ENCODE assay signal across 8 mouse cellular contexts in genomic region chr2:164967761-164968440, GRCm38 (mm10). TPM values are rescaled to one million over a fixed set of nuclear protein-coding genes. Genes with fewer than 3 reads are reported as not detected.
DNase-seq lines count a peak whose midpoint lies in the region; ATAC-seq lines count a peak whose summit lies in the region.

No protein-coding gene starts in this region.

- no peaks in the 10 kb centered on the region for H3K9me3 ChIP-seq in kidney, embryonic 14.5 days (ENCODE audit: control insufficient read depth, low read length)
- no peaks in the 10 kb centered on the region for H3K9me3 ChIP-seq in embryonic facial prominence, embryonic 11.5 days (replicated peaks; ENCODE audit: control insufficient read depth, low read length)
- no peaks in the 10 kb centered on the region for H3K9me3 ChIP-seq in intestine, embryonic 16.5 days (ENCODE audit: control insufficient read depth, low read length)
- no peaks in the 10 kb centered on the region for H3K9me3 ChIP-seq in liver, embryonic 16.5 days (replicated peaks; ENCODE audit: control insufficient read depth, low read length)
- no peaks in the 10 kb centered on the region for H3K9me3 ChIP-seq in stomach, embryonic 16.5 days (replicated peaks; ENCODE audit: control insufficient read depth, low read length)

- no peak for DNase-seq in kidney, adult 11 months
- no peak for DNase-seq in embryonic facial prominence, embryonic 11.5 days (ENCODE audit: low spot score)
- DNase-seq in gastrocnemius, adult 18-20 months (ENCODE audit: low spot score), result no peak
- no peak for DNase-seq in B cell, adult 2 months

- H3K4me1 ChIP-seq in kidney, embryonic 14.5 days (ENCODE audit: control insufficient read depth, insufficient read depth, low read length), result peaks cover 13% of the 10 kb centered on the region
- peaks cover 5% of the 10 kb centered on the region for H3K4me1 ChIP-seq in embryonic facial prominence, embryonic 11.5 days (ENCODE audit: control insufficient read depth, insufficient read depth, low read length)
- peaks cover 7% of the 10 kb centered on the region for H3K4me1 ChIP-seq in intestine, embryonic 16.5 days (ENCODE audit: control insufficient read depth, insufficient read depth, low read length)
- no peaks in the 10 kb centered on the region for H3K4me1 ChIP-seq in liver, embryonic 16.5 days (ENCODE audit: control insufficient read depth, low read depth, low read length)
- H3K4me1 ChIP-seq in stomach, embryonic 16.5 days (ENCODE audit: control insufficient read depth, insufficient read depth, low read length), result peaks cover 7% of the 10 kb centered on the region; the same call in 1 of the 2 replicates

- no peak overlapping the region for H3K9ac ChIP-seq in kidney, embryonic 14.5 days (ENCODE audit: low read depth, low read length)
- no peak overlapping the region for H3K9ac ChIP-seq in embryonic facial prominence, embryonic 11.5 days (replicated peaks; ENCODE audit: low read length)
- no peak overlapping the region for H3K9ac ChIP-seq in intestine, embryonic 16.5 days (ENCODE audit: low read depth, low read length)
- no peak overlapping the region for H3K9ac ChIP-seq in liver, embryonic 16.5 days (ENCODE audit: low read depth, low read length)
- no peak overlapping the region for H3K9ac ChIP-seq in stomach, embryonic 16.5 days (ENCODE audit: low read length)

- no peaks in the 10 kb centered on the region for H3K36me3 ChIP-seq in kidney, embryonic 14.5 days (ENCODE audit: control insufficient read depth, insufficient read depth, low read length)
- H3K36me3 ChIP-seq in embryonic facial prominence, embryonic 11.5 days (replicated peaks; ENCODE audit: control insufficient read depth, insufficient read depth, low read depth, low read length), result no peaks in the 10 kb centered on the region
- H3K36me3 ChIP-seq in intestine, embryonic 16.5 days (ENCODE audit: control insufficient read depth, insufficient read depth, low read length), result no peaks in the 10 kb centered on the region
- no peaks in the 10 kb centered on the region for H3K36me3 ChIP-seq in liver, embryonic 16.5 days (ENCODE audit: control insufficient read depth, insufficient read depth)
- no peaks in the 10 kb centered on the region for H3K36me3 ChIP-seq in stomach, embryonic 16.5 days (ENCODE audit: control insufficient read depth, insufficient read depth, low read length)

- WGBS in kidney, embryonic 14.5 days, result 2% methylated on average over 54 of the region's 65 CpGs
- under 1% methylated on average over 58 of the region's 65 CpGs for WGBS in embryonic facial prominence, embryonic 11.5 days
- 2% methylated on average over 64 of the region's 65 CpGs for WGBS in intestine, embryonic 16.5 days
- 3% methylated on average over 64 of the region's 65 CpGs for WGBS in liver, embryonic 16.5 days (ENCODE audit: insufficient replicate concordance)
- 2% methylated on average over 63 of the region's 65 CpGs for WGBS in stomach, embryonic 16.5 days

- peak overlapping the region; percentile 35 for H3K4me3 ChIP-seq in kidney, embryonic 14.5 days (ENCODE audit: low read length)
- H3K4me3 ChIP-seq in embryonic facial prominence, embryonic 11.5 days (ENCODE audit: low read depth, low read length), result peak overlapping the region; percentile 24
- peak overlapping the region; percentile 36 for H3K4me3 ChIP-seq in intestine, embryonic 16.5 days (ENCODE audit: low read length)
- no peak overlapping the region for H3K4me3 ChIP-seq in liver, embryonic 16.5 days (ENCODE audit: low read depth, low read length)
- H3K4me3 ChIP-seq in stomach, embryonic 16.5 days (replicated peaks; ENCODE audit: low read length), result peak overlapping the region; percentile 31

- 0 out of 2 replicates have a peak, but pooled peaks have one; percentile 24 for ATAC-seq in kidney, embryonic 14.5 days (ENCODE audit: low FRiP score, low TSS enrichment)
- no peak for ATAC-seq in embryonic facial prominence, embryonic 11.5 days (replicated peaks; ENCODE audit: insufficient number of reproducible peaks, low FRiP score, low TSS enrichment, low read depth)
- ATAC-seq in intestine, embryonic 16.5 days, result peak; percentile 13; the same call in 1 of the 2 replicates
- no peak for ATAC-seq in liver, embryonic 16.5 days (ENCODE audit: low read depth)
- peak; percentile 34; the same call in 1 of the 2 replicates for ATAC-seq in stomach, embryonic 16.5 days (ENCODE audit: insufficient read depth, low FRiP score)

- H3K4me2 ChIP-seq in kidney, embryonic 14.5 days (replicated peaks; ENCODE audit: low read depth, low read length), result peak overlapping the region; percentile 56
- peak overlapping the region; percentile 52 for H3K4me2 ChIP-seq in embryonic facial prominence, embryonic 11.5 days (ENCODE audit: low read depth, low read length)
- peak overlapping the region; percentile 58 for H3K4me2 ChIP-seq in intestine, embryonic 16.5 days (ENCODE audit: low read depth, low read length)
- H3K4me2 ChIP-seq in liver, embryonic 16.5 days (ENCODE audit: low read depth, low read length), result peak overlapping the region; percentile 16; the same call in 1 of the 2 replicates
- H3K4me2 ChIP-seq in stomach, embryonic 16.5 days (ENCODE audit: low read depth, low read length), result peak overlapping the region; percentile 46

- no peak overlapping the region for H3K27ac ChIP-seq in kidney, embryonic 14.5 days (ENCODE audit: low read depth, low read length)
- no peak overlapping the region for H3K27ac ChIP-seq in embryonic facial prominence, embryonic 11.5 days (replicated peaks; ENCODE audit: low read depth, low read length)
- no peak overlapping the region for H3K27ac ChIP-seq in intestine, embryonic 16.5 days (ENCODE audit: low read length)
- no peak overlapping the region for H3K27ac ChIP-seq in liver, embryonic 16.5 days (ENCODE audit: low read length)
- no peak overlapping the region for H3K27ac ChIP-seq in stomach, embryonic 16.5 days (ENCODE audit: low read length)

- peaks cover 64% of the 10 kb centered on the region for H3K27me3 ChIP-seq in kidney, embryonic 14.5 days (ENCODE audit: control insufficient read depth, insufficient read depth, low read length)
- peaks cover 55% of the 10 kb centered on the region for H3K27me3 ChIP-seq in embryonic facial prominence, embryonic 11.5 days (ENCODE audit: control insufficient read depth, insufficient read depth, low read length)
- H3K27me3 ChIP-seq in intestine, embryonic 16.5 days (replicated peaks; ENCODE audit: control insufficient read depth, insufficient read depth, low read length), result peaks cover 60% of the 10 kb centered on the region
- peaks cover 54% of the 10 kb centered on the region for H3K27me3 ChIP-seq in liver, embryonic 16.5 days (ENCODE audit: control insufficient read depth, insufficient read depth, low read depth, low read length)
- peaks cover 60% of the 10 kb centered on the region for H3K27me3 ChIP-seq in stomach, embryonic 16.5 days (ENCODE audit: control insufficient read depth, insufficient read depth, low read length)

RNA-seq across cellular contexts. Expression of gene Slc12a5, which starts 7.3 kb away (rescaled TPM):
- 1.5 and 1.6 TPM in 2 replicates for polyA plus RNA-seq in kidney, embryonic 14.5 days (2014; fragmentation: Nextera tagmentation; extraction: Ambion mirVana)
- polyA plus RNA-seq in embryonic facial prominence, embryonic 11.5 days (2014; fragmentation: Nextera tagmentation; extraction: Ambion mirVana), result 0.94 and 1.4 TPM in 2 replicates
- 0.23 and 0.32 TPM in 2 replicates for polyA plus RNA-seq in intestine, embryonic 16.5 days (2015; fragmentation: Nextera tagmentation; extraction: Ambion mirVana)
- 0.13 TPM in 2 replicates for polyA plus RNA-seq in liver, embryonic 16.5 days (2015; fragmentation: Nextera tagmentation; extraction: Ambion mirVana)
- 0.26 and 0.46 TPM in 2 replicates for polyA plus RNA-seq in stomach, embryonic 16.5 days (2015; fragmentation: Nextera tagmentation; extraction: Ambion mirVana)
- under 1 TPM; 0.40 to 0.55 TPM for total RNA-seq in gastrocnemius, adult 18-20 months (2021)

RNA-seq across cellular contexts. Expression of gene Mmp9, which starts 27.3 kb away (rescaled TPM):
- polyA plus RNA-seq in kidney, embryonic 14.5 days (2014; fragmentation: Nextera tagmentation; extraction: Ambion mirVana), result 0.76 and 1.4 TPM in 2 replicates
- 1.5 and 1.6 TPM in 2 replicates for polyA plus RNA-seq in embryonic facial prominence, embryonic 11.5 days (2014; fragmentation: Nextera tagmentation; extraction: Ambion mirVana)
- polyA plus RNA-seq in intestine, embryonic 16.5 days (2015; fragmentation: Nextera tagmentation; extraction: Ambion mirVana), result 7.6 and 9.3 TPM in 2 replicates
- 8.9 and 13.0 TPM in 2 replicates for polyA plus RNA-seq in liver, embryonic 16.5 days (2015; fragmentation: Nextera tagmentation; extraction: Ambion mirVana)
- polyA plus RNA-seq in stomach, embryonic 16.5 days (2015; fragmentation: Nextera tagmentation; extraction: Ambion mirVana), result 5.4 and 5.5 TPM in 2 replicates
- total RNA-seq in gastrocnemius, adult 18-20 months (2021), result under 1 TPM; 0.43 to 0.85 TPM

RNA-seq across cellular contexts. Expression of gene Zfp335, which starts 56.3 kb away (rescaled TPM):
- polyA plus RNA-seq in kidney, embryonic 14.5 days (2014; fragmentation: Nextera tagmentation; extraction: Ambion mirVana), result 10.7 and 13.8 TPM in 2 replicates
- polyA plus RNA-seq in embryonic facial prominence, embryonic 11.5 days (2014; fragmentation: Nextera tagmentation; extraction: Ambion mirVana), result 8.0 and 10.0 TPM in 2 replicates
- 9.6 and 10.5 TPM in 2 replicates for polyA plus RNA-seq in intestine, embryonic 16.5 days (2015; fragmentation: Nextera tagmentation; extraction: Ambion mirVana)
- polyA plus RNA-seq in liver, embryonic 16.5 days (2015; fragmentation: Nextera tagmentation; extraction: Ambion mirVana), result 5.9 and 6.8 TPM in 2 replicates
- 11.3 and 12.4 TPM in 2 replicates for polyA plus RNA-seq in stomach, embryonic 16.5 days (2015; fragmentation: Nextera tagmentation; extraction: Ambion mirVana)
- 1 to 10 TPM; 7.4 to 8.4 TPM for total RNA-seq in gastrocnemius, adult 18-20 months (2021)

Comparison
In these comparisons a context has a peak if more than half of its experiments do, and no peak if none do; other contexts are left out.
1. ATAC-seq: peak in kidney, embryonic 14.5 days (single experiment), intestine, embryonic 16.5 days (single experiment) and stomach, embryonic 16.5 days (single experiment); none in embryonic facial prominence, embryonic 11.5 days (single experiment) and liver, embryonic 16.5 days (single experiment).
2. Peak in every context shown above with its lines, with median percentiles within 50 percentile points of each other: H3K4me2 ChIP-seq.